Mouse (Mus musculus): ENCODE measurements at regions not wholly inside any gene's neighbourhood (a gene's known extent, or its start where the extent isn't known, plus 50 kb on each side); places are given as distances from the start of the nearest gene placed in this dataset.
A peak's percentile ranks its signal among the peaks of the same experiment; 100 is the strongest.

DNA sequence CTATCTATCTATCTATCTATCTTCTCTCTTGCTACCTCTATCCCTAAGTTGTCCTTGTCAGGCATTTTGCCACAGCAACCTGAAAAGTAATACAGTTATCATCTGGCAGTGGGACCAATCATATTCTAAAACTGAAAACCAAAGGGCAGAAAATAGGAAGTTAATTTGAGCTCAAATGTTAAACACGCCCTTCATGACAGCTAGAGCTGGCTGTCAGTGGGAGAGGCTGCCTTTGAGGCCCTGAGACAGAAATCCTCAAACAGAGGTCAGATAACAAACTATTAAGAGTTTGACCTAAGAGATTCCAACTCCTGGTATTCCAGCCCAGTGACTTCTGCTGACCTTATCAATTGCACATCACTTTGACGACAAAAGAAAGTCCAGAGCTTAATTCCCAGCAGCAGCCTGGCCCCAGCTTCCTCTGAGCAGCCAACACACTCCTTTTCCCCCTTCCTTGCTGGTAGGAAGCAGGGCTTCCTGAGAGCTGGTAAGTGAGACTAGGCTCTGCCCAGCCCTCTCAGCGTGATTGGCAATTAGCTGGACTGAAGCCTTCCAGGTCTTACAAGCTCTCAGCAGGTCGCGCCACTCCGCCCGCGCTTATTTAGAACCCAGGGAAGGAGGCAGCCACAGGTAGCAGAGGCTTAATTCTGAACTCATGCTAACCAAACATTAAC, 250.0 kb downstream of the Sec61b start:
- DNase-seq: no peak

DNA sequence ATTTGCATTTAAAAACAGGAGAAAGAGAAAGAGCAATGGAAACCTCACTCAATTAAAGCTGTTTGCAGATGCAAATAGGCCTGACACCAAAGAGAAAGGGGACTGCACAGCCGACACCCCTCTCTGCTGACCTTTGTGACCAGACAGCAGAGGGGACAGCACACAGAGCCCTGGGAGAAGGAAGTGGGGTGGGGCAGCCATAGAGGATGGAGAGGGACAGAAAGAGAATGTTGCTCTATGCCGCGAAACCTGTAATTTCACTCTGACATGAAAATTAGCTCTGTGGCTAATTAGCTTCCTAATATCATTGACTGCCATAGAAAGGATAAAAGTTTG, 250.5 kb downstream of the Sec61b start:
- no peak for DNase-seq

DNA sequence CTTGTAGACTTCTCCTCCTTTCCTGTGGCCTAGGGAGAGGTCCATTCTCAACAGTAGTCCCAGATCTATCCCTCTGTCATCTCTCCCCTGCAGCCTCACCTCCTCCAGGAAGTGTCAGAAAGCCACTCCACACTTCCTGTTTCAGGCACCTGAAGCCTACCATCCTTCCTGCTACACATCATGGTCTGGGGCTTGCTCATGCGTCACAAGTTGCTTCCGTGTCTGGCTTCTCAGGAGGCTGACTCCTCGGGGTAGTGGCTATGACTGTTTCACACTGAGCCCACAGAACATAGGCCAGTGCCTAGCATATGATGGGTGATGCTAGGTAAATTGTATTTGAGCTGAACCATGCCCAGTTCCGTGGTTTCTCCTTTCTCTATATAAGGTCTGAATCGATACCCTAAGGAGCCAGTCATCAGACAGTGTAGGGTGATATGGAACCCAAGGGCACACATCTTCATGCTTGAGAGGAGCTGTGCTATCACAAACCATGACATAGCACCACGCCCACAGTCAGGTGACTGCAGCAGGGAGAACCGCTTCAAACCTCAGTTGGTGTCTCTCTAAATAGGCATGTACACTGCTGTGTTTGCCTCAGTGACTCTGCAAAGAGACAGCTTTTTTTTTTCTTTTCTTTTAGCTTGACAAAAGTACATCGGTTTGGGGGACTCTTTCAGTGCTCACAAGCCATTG, 272.2 kb downstream of the Sec61b start:
- DNase-seq: no peak

DNA sequence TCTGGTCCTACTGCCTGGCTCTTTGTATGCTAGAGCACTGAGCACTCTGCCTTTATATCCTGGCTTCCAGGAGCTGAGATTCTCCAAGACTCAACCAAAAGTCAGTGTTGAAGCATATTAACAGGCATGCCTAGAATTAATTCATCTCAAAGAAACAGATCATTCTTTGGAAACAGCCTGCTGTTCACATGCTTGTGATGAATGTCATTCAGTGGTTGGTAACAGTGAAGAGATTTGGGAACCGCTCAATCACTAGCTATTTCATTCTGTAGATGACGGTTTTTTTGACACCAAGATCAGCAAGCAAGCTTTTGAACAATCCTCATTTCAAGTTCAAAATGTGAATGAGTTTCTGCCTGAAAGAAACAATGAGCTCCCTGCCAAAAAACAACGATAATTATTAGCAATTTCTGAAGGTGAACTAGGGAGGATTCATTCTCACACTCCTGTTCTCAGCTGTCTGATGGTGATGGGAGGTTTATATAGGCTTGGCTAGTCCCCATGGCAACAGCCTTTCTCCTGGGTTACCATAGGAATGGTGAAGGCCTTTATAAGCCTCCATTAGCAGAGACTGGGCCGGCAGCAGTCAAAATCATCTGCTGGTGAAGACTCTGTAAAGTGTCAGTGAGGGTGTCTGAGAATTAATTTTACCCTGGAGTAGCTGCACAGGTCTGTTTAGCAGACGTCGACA, 272.6 kb upstream of the Nr4a3 start:
- no peak for DNase-seq

DNA sequence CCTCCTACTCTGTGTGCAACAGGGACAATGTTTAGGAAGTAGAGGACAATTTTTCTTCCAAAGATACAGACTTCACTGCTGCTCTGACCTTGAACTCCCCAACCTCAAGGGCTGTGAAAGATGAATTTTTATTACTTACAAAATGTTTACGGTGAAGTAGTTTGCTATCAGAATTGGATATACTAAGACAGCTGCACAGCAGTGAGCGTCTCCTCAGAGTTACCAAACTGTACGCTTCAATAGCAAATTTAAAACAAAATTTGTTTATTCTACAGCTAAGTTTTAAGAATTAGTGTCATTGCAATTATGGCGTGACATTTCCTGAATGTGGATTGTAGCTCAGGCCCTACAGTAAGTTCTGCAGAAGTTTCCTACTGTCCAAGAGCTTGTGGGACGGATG, 270.3 kb upstream of the Nr4a3 start:
- DNase-seq: no peak

DNA sequence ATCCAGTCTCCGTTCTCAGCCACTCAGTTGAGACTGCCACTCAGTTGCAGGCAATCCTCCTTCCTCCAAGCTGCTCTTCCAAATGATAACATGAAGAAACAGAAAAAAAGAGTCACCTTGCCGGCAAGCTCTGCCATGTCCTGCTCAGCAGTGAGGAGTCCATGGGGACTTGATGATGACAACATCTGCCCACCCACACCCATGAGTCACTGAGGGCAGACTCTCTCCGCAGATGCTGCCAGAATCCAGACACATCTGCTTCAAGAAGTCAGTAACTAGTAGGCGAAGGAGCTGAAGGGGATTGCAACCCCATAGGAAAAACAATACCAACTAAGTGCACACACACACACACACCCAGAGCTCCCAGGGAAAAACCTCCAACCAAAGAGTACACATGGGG, 263.9 kb upstream of the Nr4a3 start:
- no peak for DNase-seq

DNA sequence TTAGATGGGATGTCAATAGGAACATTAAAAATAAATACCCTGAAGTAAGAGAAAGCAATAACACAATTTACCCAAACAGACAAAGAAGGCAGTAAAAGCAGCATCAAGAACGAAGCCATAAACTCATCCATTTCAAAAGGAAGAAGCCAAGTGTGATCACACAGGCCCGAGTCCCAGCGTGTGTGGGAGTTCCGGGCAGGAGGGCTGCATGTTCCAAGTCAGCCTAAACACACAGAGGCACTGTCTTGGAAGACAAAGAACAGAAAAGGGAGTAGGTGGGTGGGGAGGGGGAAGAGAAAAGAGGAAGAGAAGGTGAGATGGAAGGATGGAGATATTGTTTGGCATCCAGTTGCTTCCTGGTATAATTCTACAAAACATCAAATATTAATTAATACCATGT, 248.0 kb upstream of the Nr4a3 start:
- no peak for DNase-seq

DNA sequence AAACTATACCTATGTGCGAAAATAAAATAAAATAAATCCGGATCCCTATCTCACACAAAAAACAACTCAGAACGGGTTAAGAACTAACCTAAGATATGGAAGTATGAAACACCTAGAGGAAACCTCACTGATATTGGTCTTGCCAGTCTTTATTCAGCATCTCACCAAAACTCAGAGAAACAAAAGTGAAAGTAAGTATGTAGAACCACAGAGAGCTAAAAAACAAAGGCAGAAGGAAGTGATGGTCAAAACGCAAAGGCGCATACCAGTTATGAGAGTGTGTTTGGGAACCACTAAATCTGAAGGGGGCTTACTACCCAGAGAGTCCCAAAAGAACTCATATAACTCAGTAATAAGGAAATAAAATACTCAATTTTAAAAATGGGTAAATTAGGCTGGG, 245.8 kb upstream of the Nr4a3 start:
- no peak for DNase-seq

DNA sequence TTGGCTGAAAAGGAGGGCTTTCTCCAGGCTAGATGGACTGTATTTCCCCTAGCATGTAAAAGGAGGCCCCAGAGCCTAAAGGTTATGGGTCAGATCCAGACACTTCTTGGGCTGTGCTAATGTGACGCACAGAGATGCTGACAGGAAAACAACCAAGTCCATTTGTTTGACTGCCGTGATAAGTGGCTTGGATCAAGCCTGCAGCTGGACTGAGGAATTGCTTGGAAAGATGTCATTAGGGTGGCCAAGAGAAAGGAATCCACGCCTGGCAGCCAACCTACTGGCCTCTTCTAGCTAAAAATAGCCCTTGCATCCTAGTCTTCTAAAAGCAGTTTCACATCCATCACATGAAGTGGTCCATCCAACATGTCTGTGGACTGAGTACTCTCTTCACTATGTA, 241.8 kb upstream of the Nr4a3 start:
- DNase-seq: peak; percentile 7

DNA sequence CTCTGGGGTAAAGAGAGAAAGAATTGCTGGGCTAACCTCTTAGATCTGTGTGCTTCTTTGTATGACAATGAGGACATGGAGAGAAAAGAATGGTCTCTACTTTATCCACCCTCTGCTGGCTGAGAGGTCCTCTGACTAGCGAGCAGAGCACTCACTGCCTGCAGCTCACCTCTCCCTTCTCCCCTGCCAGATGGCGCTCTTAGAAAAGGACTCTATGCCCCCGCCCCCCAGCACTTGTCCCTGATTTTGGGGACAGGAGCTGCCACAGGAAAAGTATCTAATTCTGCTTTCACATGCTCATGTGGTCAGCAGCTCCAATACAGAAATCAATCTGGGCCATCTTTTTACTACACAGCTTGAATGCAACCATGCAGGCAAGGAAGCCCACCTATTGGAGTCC, 237.1 kb upstream of the Nr4a3 start:
- no peak for DNase-seq

DNA sequence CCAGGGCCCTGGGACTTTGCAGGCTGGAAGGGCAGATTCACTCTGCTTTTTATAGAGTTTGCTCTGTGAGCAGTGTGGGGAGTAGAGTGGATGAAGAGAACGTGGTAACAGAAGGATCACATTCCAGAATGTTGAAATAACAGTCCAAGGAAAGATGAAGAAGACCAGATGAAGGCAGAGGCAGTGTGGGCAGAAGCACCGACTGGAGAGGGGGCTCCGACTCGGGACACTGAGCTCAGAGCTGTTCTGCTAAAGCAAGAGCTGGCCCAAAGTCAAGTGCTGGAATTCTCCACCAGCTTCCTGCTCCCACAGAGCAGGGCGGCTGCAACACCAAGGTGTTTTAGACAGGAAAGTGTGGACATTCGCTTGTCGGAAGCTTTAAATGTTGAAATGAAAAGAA, 230.9 kb upstream of the Nr4a3 start:
- DNase-seq: no peak

DNA sequence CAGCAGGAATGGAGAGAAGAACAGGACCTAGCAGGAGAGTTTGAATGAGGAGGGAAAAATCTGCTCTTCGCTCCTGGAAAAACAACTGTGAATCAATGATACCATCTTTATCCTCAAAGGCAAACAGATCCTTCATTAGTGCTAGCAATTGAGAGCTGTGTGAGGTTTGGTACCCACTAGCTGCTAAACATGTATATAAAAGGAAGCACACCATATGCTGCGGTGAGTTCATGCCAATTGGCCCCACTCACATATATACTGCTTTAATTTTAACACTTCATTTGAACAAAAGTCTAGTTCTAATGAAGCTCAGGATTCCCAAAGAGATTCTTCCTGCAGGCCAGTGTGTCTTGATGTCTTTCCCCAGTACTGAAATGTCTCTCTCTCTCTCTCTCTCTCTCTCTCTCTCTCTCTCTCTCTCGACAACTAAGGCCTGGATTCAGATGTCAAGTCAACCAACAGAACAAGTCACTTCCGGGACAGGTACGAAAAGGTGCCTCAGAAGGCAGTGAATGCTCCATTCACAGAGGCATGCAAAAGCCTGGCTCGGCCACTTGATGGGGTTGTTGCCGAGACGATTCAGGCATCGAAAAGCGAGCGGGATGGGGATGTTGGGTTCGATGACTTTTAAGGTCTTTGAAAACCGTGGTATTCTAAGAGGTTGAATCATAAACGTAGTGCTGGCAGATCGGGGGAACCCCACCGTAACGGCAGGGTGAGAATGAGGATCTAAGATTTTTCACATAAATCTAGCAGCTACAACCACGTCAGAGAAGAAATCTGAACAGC, 226.4 kb upstream of the Nr4a3 start:
- DNase-seq: no peak

DNA sequence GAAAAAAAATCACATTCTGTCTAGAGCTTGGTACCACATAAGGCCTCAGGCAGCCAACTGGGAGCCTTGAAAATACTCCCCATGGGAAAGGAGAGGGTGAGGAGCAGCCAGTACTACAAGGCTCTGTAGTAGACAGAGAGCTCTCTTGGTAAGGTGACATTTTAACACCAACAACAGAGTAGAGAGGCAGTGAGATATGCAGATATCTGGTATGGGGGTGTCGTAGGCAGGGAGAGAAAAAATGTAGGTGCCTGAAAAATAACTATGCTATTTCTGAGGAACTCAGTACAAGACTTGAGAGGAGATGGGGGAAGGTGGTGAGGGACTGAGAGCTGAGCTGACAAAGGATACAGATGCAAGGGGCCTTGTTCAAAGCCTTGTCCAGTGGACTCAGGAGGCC, 224.4 kb upstream of the Nr4a3 start:
- no peak for DNase-seq

DNA sequence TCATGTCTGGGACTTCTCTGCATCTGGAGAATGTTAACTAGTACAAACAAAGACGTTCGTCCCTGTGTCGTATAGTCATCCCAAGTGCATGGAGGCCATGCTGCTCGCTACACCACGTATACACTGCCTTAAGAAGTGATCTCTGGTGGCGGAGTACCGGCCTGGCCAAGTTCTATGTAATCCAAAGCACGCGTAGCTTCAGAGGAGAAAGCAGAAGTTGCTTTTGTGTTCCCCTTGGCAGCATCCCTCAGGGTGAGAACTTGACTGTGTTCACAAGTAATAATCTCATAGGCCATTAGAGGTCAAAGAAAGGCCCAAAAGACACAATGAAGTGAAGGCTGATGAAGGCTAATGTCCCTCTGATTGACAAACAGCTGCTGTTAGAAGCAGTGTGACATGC, 221.7 kb upstream of the Nr4a3 start:
- no peak for DNase-seq

DNA sequence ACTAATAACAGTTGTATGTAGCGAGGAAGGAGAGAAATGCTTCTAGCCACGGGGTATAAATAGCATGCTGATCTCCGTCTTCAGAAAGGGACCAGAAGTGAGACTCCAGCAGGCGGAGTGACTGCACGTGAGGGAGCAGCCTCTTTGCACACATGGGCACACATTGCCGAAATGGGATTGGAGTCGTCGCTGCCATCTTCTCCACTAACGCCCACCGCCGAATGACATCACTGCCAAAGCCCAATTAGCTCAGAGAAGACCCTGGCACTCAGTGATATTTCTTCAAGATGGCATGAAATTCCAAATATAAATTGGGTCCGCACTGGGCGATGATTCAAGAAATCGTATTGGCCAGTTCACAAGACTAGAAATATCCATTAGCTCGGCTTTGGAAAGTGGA, 220.9 kb upstream of the Nr4a3 start:
- no peak for DNase-seq

DNA sequence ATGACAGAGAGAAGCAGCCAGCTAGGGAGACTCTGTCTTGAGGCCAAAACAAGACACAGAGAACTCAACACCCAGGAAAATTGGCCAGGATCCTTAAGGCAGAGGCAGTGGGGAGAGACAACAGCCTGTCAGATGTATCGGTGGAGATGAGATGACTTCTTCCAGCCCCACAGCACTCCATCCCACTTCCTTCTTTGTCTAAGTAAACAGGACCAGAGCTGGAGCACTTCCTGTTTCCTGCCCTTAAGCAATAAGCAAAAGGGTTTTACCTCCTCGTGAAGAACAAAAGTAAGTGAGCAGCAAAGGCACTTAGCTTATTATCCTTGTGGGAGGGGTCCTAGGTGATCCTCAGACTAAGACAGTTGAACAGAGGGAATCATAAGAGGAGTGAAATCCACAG, 212.0 kb upstream of the Nr4a3 start:
- no peak for DNase-seq

DNA sequence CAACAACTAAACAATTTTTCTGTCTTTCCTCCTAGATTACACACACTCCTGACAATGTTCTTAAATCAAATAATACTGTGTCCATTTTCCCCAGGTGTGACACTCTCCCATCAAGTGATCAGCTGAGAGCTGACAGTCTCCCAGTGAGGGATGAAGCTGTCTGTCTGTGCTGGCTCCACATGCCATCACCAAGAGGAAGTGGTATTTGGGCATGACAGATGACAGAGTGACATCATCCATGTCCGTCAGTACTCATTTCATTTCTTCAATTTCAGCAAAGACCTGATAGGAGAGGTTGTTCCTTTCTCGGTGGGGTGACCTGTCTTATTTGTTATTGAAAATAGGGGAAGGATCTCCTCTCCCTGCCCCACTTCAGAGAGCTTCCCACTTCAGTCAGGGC, 206.5 kb upstream of the Nr4a3 start:
- no peak for DNase-seq

DNA sequence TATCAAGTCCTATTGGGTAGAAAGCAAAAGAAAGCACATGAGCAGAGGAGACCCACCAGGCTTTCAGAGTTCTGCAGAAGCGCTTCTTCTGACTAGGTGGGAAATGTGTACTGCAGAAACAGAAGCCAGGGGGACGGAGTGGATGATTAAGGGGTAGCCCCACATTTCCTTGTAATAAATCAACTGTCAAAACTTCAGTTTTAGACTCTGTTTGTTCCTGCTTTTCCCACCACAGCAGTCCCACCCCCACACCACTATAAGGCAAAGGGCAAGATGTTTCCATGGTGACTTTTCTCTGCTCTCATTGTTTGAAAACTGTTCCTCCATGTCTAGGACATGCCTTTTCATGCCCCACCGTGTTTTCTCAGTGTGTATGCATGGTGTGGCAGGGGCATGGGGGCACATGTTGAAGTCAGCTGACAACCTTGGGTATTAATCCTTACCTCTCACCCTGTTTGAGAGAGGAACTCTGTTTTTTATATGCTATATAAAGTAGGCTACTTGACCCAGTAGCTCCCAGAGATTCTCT, 202.8 kb upstream of the Nr4a3 start:
- DNase-seq: no peak

DNA sequence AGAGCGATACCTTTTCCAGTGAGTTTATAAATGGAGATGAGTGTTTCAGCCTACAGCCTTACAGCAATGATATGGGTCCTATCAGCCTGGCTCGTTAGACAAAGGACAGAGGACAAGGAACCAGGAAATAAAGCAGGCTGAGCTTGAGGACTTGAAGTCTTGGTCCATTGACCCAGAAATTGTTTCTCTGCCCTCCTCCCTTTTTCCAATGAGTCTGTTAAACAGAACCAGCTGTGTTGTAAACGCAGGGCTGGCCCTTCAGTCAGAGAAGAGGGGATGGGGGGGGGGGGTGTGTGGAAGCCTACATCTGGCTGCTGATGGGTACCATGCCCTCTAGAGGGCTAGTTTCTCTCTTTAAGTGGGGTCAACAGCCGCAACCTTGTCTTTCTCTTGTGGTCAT, 199.7 kb upstream of the Nr4a3 start:
- DNase-seq: no peak

DNA sequence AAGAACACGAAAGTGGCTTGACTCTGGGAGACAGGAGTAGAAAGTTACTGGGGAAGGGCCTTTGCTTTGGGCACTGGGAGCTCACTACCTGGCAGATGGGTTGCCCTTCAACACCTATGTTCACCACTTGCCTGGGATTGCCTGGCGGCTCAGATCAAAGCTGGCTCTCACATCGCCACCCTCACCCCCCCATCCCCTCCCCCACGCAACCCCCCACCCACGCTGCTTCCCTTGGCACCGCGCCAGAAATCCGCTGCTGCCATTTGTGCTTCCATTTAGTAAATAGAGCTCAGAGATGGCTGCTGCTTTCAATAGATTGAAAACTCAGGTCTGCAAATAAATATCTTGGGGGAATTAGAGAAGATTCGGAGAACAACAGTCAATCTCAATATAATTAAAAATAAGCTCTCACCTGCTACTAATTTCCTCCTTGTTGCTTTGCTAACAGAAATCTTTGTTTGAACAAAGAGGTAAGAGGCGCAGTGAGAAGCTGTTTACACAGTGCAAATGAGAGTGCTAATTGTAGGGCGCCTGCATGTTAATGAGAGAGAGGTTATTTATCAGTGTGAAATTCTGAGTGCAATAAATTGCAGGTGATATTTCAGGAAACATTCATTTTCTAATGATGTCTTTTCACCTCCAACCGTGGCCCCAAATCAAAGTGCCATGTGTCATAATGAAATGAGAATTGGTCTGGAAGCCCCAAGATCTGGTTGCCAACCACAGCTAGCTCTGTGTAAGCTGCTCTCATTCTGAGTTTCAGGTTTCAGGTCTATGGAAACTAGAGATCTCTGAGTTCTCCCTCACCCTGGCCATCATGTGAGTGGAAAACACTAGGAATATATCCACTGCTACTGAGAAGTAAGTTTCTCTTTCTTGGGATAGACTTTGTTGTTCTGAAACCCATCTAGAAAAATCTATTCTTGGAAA, 198.3 kb upstream of the Nr4a3 start:
- DNase-seq: no peak

DNA sequence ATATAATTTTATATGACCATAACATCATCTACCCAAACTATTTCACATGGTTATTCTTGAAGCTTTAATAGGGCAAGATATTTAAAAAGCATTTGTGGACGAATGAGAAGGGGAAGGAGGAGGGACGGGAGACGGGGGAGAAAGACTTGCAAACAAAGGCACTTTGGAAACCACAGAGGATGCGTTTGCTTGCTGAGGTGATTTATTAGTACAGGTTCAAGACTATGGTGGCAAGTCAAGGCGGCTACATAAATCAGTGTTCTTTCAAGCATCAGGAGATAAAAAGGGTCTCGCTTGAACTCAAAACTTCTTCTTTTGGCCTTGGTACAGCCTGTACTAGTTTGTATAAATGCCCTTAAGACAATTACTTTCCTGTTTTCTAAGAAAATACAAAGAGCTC, 183.8 kb upstream of the Nr4a3 start:
- DNase-seq: no peak

All from gastrocnemius, postnatal 25 days (tissue).